Mouse (Mus musculus): Measurements from ENCODE around the gene Gm13275. TPM values are rescaled to one million over a fixed set of nuclear protein-coding genes. Genes with fewer than 3 reads are reported as not detected.

Gm13275 gene
- total and polyA plus RNA-seq, 2 experiments from 2014 or later: not detected

DNA sequence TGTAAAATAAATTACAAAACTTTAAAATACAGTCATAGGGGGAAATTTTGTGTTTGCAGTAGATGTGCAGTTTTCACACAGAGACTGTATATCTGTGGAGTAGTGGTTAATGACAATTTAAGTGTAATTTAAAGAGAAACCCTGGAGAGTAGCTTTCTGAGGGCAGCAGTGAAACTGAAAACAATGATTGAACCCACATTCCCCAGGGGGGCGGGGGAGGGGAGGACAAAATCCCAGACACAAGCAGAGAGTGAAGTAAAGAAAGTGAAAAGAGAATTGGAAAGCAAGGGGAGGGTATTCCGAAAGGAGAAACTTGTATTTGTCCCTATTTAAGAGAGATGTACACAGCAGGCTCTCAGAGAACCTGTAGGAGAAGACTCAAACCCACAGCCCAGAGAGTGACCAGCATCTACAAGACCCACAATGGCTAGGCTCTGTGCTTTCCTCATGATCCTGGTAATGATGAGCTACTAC lies 47.2 kb downstream of the Gm13275 start, which contains the start of gene Ifna4:
Gene Ifna4 (plus strand): TSS at position 424 of the 474 bp plus-strand sequence.
- no peaks in the 10 kb centered on the region for H3K9me3 ChIP-seq (ENCODE audit: low read length)
- no peaks in the 10 kb centered on the region for H3K36me3 ChIP-seq (ENCODE audit: insufficient read depth)
- H3K27me3 ChIP-seq (ENCODE audit: insufficient read depth, low read length): no peaks in the 10 kb centered on the region
- H3K4me2 ChIP-seq (ENCODE audit: low read depth): no peak within 1 kb of the TSS
- H3K4me1 ChIP-seq (ENCODE audit: insufficient read depth): no peaks in the 10 kb centered on the region
- ATAC-seq: no peak
- TF ChIP-seq CTCF (IDR thresholded peaks at IDR 0.05; ENCODE audit: low read depth): no peak
- WGBS: 37% methylated on average over 2 of the region's 2 CpGs
- no peak for DNase-seq
- H3K9ac ChIP-seq: no peak within 1 kb of the TSS
- H3K4me3 ChIP-seq (ENCODE audit: low read depth, low read length): no peak within 1 kb of the TSS
- no peak within 1 kb of the TSS for H3K27ac ChIP-seq (ENCODE audit: low read depth, low read length)

Other genes starting within 250 kb of the Gm13275 start
Only the 30 nearest of the 31 such genes appear.
- gene Ifna14, start 222.7 kb upstream of the Gm13275 start, total RNA-seq (2014; rRNA removed): not detected in 2 replicates
- not detected in 2 replicates for gene Ifna14, start 222.7 kb upstream of the Gm13275 start, polyA plus RNA-seq (2015; fragmentation: Nextera tagmentation; extraction: Ambion mirVana)
- gene Ifna9, start 202.1 kb upstream of the Gm13275 start, total RNA-seq (2014; rRNA removed): not detected in 2 replicates
- not detected in 2 replicates for gene Ifna9, start 202.1 kb upstream of the Gm13275 start, polyA plus RNA-seq (2015; fragmentation: Nextera tagmentation; extraction: Ambion mirVana)
- gene Ifna12, start 191.1 kb upstream of the Gm13275 start, total RNA-seq (2014; rRNA removed): not detected in 2 replicates
- not detected in 2 replicates for gene Ifna12, start 191.1 kb upstream of the Gm13275 start, polyA plus RNA-seq (2015; fragmentation: Nextera tagmentation; extraction: Ambion mirVana)
- not detected in 2 replicates for gene C87499, start 160.1 kb upstream of the Gm13275 start, total RNA-seq (2014; rRNA removed)
- not detected in 2 replicates for gene C87499, start 160.1 kb upstream of the Gm13275 start, polyA plus RNA-seq (2015; fragmentation: Nextera tagmentation; extraction: Ambion mirVana)
- not detected in 2 replicates for gene Ifna13, start 150.0 kb upstream of the Gm13275 start, total RNA-seq (2014; rRNA removed)
- not detected in 2 replicates for gene Ifna13, start 150.0 kb upstream of the Gm13275 start, polyA plus RNA-seq (2015; fragmentation: Nextera tagmentation; extraction: Ambion mirVana)
- not detected in 2 replicates for gene Ifna16, start 117.6 kb upstream of the Gm13275 start, total RNA-seq (2014; rRNA removed)
- gene Ifna16, start 117.6 kb upstream of the Gm13275 start, polyA plus RNA-seq (2015; fragmentation: Nextera tagmentation; extraction: Ambion mirVana): not detected in 2 replicates
- not detected in 2 replicates for gene Ifna2, start 110.6 kb upstream of the Gm13275 start, total RNA-seq (2014; rRNA removed)
- not detected in 2 replicates for gene Ifna2, start 110.6 kb upstream of the Gm13275 start, polyA plus RNA-seq (2015; fragmentation: Nextera tagmentation; extraction: Ambion mirVana)
- gene Ifnab, start 103.1 kb upstream of the Gm13275 start, total RNA-seq (2014; rRNA removed): not detected in 2 replicates
- not detected in 2 replicates for gene Ifnab, start 103.1 kb upstream of the Gm13275 start, polyA plus RNA-seq (2015; fragmentation: Nextera tagmentation; extraction: Ambion mirVana)
- 1.2 and 2.9 TPM in 2 replicates for gene Gm26566, start 72.7 kb upstream of the Gm13275 start, total RNA-seq (2014; rRNA removed)
- gene Gm26566, start 72.7 kb upstream of the Gm13275 start, polyA plus RNA-seq (2015; fragmentation: Nextera tagmentation; extraction: Ambion mirVana): 0.84 and 1.1 TPM in 2 replicates
- gene Klhl9, start 72.0 kb upstream of the Gm13275 start, total RNA-seq (2014; rRNA removed): 171 and 176 TPM in 2 replicates
- 65.8 and 78.1 TPM in 2 replicates for gene Klhl9, start 72.0 kb upstream of the Gm13275 start, polyA plus RNA-seq (2015; fragmentation: Nextera tagmentation; extraction: Ambion mirVana)
- gene Gm13271, start 39.6 kb upstream of the Gm13275 start, total RNA-seq (2014; rRNA removed): not detected in 2 replicates
- not detected in 2 replicates for gene Gm13271, start 39.6 kb upstream of the Gm13275 start, polyA plus RNA-seq (2015; fragmentation: Nextera tagmentation; extraction: Ambion mirVana)
- gene Gm13283, start 34.4 kb upstream of the Gm13275 start, total RNA-seq (2014; rRNA removed): not detected in 2 replicates
- not detected in 2 replicates for gene Gm13283, start 34.4 kb upstream of the Gm13275 start, polyA plus RNA-seq (2015; fragmentation: Nextera tagmentation; extraction: Ambion mirVana)
- not detected in 2 replicates for gene Gm13290, start 20.7 kb upstream of the Gm13275 start, total RNA-seq (2014; rRNA removed)
- gene Gm13290, start 20.7 kb upstream of the Gm13275 start, polyA plus RNA-seq (2015; fragmentation: Nextera tagmentation; extraction: Ambion mirVana): not detected in 2 replicates
- not detected in 2 replicates for gene Gm13289, start 17.6 kb upstream of the Gm13275 start, total RNA-seq (2014; rRNA removed)
- not detected in 2 replicates for gene Gm13289, start 17.6 kb upstream of the Gm13275 start, polyA plus RNA-seq (2015; fragmentation: Nextera tagmentation; extraction: Ambion mirVana)
- not detected in 2 replicates for gene Gm13272, start 14.6 kb upstream of the Gm13275 start, total RNA-seq (2014; rRNA removed)
- not detected in 2 replicates for gene Gm13272, start 14.6 kb upstream of the Gm13275 start, polyA plus RNA-seq (2015; fragmentation: Nextera tagmentation; extraction: Ambion mirVana)
- 0.33 TPM in 1 of 2 replicates, not detected in the other for gene Ifnz, start 12.4 kb upstream of the Gm13275 start, total RNA-seq (2014; rRNA removed)
- gene Ifnz, start 12.4 kb upstream of the Gm13275 start, polyA plus RNA-seq (2015; fragmentation: Nextera tagmentation; extraction: Ambion mirVana): not detected in 2 replicates
- gene Gm13276, start 8.8 kb upstream of the Gm13275 start, total RNA-seq (2014; rRNA removed): not detected in 2 replicates
- gene Gm13276, start 8.8 kb upstream of the Gm13275 start, polyA plus RNA-seq (2015; fragmentation: Nextera tagmentation; extraction: Ambion mirVana): not detected in 2 replicates
- not detected in 2 replicates for gene Gm13277, start 5.9 kb upstream of the Gm13275 start, total RNA-seq (2014; rRNA removed)
- not detected in 2 replicates for gene Gm13277, start 5.9 kb upstream of the Gm13275 start, polyA plus RNA-seq (2015; fragmentation: Nextera tagmentation; extraction: Ambion mirVana)
- not detected in 2 replicates for gene Gm13278, start 2.9 kb upstream of the Gm13275 start, total RNA-seq (2014; rRNA removed)
- not detected in 2 replicates for gene Gm13278, start 2.9 kb upstream of the Gm13275 start, polyA plus RNA-seq (2015; fragmentation: Nextera tagmentation; extraction: Ambion mirVana)
- gene Gm13279, start 2.9 kb downstream of the Gm13275 start, total RNA-seq (2014; rRNA removed): not detected in 2 replicates
- not detected in 2 replicates for gene Gm13279, start 2.9 kb downstream of the Gm13275 start, polyA plus RNA-seq (2015; fragmentation: Nextera tagmentation; extraction: Ambion mirVana)
- gene Gm13285, start 5.2 kb downstream of the Gm13275 start, total RNA-seq (2014; rRNA removed): not detected in 2 replicates
- gene Gm13285, start 5.2 kb downstream of the Gm13275 start, polyA plus RNA-seq (2015; fragmentation: Nextera tagmentation; extraction: Ambion mirVana): not detected in 2 replicates
- gene Gm13287, start 8.8 kb downstream of the Gm13275 start, total RNA-seq (2014; rRNA removed): not detected in 2 replicates
- gene Gm13287, start 8.8 kb downstream of the Gm13275 start, polyA plus RNA-seq (2015; fragmentation: Nextera tagmentation; extraction: Ambion mirVana): not detected in 2 replicates
- gene Gm13288, start 11.0 kb downstream of the Gm13275 start, total RNA-seq (2014; rRNA removed): not detected in 2 replicates
- gene Gm13288, start 11.0 kb downstream of the Gm13275 start, polyA plus RNA-seq (2015; fragmentation: Nextera tagmentation; extraction: Ambion mirVana): not detected in 2 replicates
- not detected in 2 replicates for gene Ifna7, start 21.7 kb downstream of the Gm13275 start, total RNA-seq (2014; rRNA removed)
- not detected in 2 replicates for gene Ifna7, start 21.7 kb downstream of the Gm13275 start, polyA plus RNA-seq (2015; fragmentation: Nextera tagmentation; extraction: Ambion mirVana)
- gene Ifna11, start 25.5 kb downstream of the Gm13275 start, total RNA-seq (2014; rRNA removed): not detected in 2 replicates
- not detected in 2 replicates for gene Ifna11, start 25.5 kb downstream of the Gm13275 start, polyA plus RNA-seq (2015; fragmentation: Nextera tagmentation; extraction: Ambion mirVana)
- gene Ifna6, start 32.9 kb downstream of the Gm13275 start, total RNA-seq (2014; rRNA removed): not detected in 2 replicates
- gene Ifna6, start 32.9 kb downstream of the Gm13275 start, polyA plus RNA-seq (2015; fragmentation: Nextera tagmentation; extraction: Ambion mirVana): not detected in 2 replicates
- gene Ifna5, start 41.0 kb downstream of the Gm13275 start, total RNA-seq (2014; rRNA removed): not detected in 2 replicates
- gene Ifna5, start 41.0 kb downstream of the Gm13275 start, polyA plus RNA-seq (2015; fragmentation: Nextera tagmentation; extraction: Ambion mirVana): not detected in 2 replicates
- gene Ifna4, start 47.4 kb downstream of the Gm13275 start, total RNA-seq (2014; rRNA removed): not detected in 2 replicates
- gene Ifna4, start 47.4 kb downstream of the Gm13275 start, polyA plus RNA-seq (2015; fragmentation: Nextera tagmentation; extraction: Ambion mirVana): not detected in 2 replicates
- not detected in 2 replicates for gene Ifna1, start 55.6 kb downstream of the Gm13275 start, total RNA-seq (2014; rRNA removed)
- not detected in 2 replicates for gene Ifna1, start 55.6 kb downstream of the Gm13275 start, polyA plus RNA-seq (2015; fragmentation: Nextera tagmentation; extraction: Ambion mirVana)
- not detected in 2 replicates for gene Ifne, start 85.7 kb downstream of the Gm13275 start, total RNA-seq (2014; rRNA removed)
- not detected in 2 replicates for gene Ifne, start 85.7 kb downstream of the Gm13275 start, polyA plus RNA-seq (2015; fragmentation: Nextera tagmentation; extraction: Ambion mirVana)

All from forebrain, postnatal 0 days (tissue).